In the genomic region with DNA sequence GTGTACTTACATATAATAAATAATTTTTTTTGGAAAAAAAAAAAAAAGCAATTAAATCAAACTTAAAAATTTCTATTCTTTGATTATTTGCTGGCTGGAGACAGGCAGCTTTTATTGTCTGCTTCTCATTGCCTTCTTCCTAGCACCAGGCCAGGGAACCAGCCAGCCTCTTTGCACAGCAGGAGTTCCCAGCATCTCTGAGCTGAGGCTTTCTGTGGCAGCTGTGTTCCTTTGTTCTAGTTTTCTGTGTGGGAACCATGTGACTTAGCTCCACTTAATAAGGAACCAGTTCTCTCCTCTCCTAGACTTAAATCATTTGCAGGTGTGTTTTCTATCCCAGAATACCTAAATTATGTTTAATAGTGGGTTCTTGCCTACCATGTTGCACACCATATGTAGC, we compare ENCODE assay signal across 28 mouse cellular contexts. TPM values are rescaled to one million over a fixed set of nuclear protein-coding genes. Genes with fewer than 3 reads are reported as not detected.
"Had no signal": no experiment of that assay in that cellular context is flagged by ENCODE, and none has a peak within 500 bp of the region (broad histone marks: within the 10 kb centered on the region; RNA-seq: fewer than 3 reads in every experiment).

No protein-coding gene starts in this region.

- H3K27me3 ChIP-seq: heart, embryonic 12.5 days; hindbrain, embryonic 12.5 days; kidney, embryonic 15.5 days; limb, embryonic 12.5 days; liver, embryonic 13.5 days had no signal

- DNase-seq: gastrocnemius, adult 2 months; gastrocnemius, postnatal 10 days; gastrocnemius, postnatal 25 days; heart, adult 18-20 months; heart, postnatal 10 days; heart, postnatal 4 days; kidney, adult 11 months; kidney, adult 2 months; kidney, adult 9 months; kidney, postnatal 14 days; kidney, postnatal 36 days; layer of hippocampus, adult 9-11 months; liver; liver, embryonic 13.5 days had no signal

- H3K4me2 ChIP-seq: heart, embryonic 12.5 days; hindbrain, embryonic 12.5 days; hindbrain, embryonic 14.5 days; kidney, embryonic 15.5 days; limb, embryonic 12.5 days; liver, embryonic 11.5 days; liver, embryonic 13.5 days had no signal

- ATAC-seq: hindbrain, postnatal 0 days; intestine, embryonic 16.5 days had no signal

- H3K27ac ChIP-seq: gastrocnemius, adult 2 months; heart, embryonic 10.5 days; hindbrain, embryonic 10.5 days; hindbrain, embryonic 12.5 days; hindbrain, embryonic 14.5 days; hindbrain, postnatal 0 days; kidney, embryonic 15.5 days; kidney, postnatal 0 days; left cerebral cortex, adult 2 months; limb, embryonic 10.5 days; limb, embryonic 12.5 days; liver, embryonic 13.5 days had no signal

- H3K36me3 ChIP-seq: liver, embryonic 13.5 days had no signal

- H3K4me1 ChIP-seq: hindbrain, embryonic 12.5 days; liver, embryonic 13.5 days had no signal

- H3K9me3 ChIP-seq: heart, embryonic 10.5 days; heart, embryonic 12.5 days; hindbrain, embryonic 10.5 days; hindbrain, embryonic 12.5 days; kidney, embryonic 15.5 days; limb, embryonic 10.5 days; limb, embryonic 12.5 days; liver, embryonic 13.5 days had no signal

- H3K4me3 ChIP-seq: gastrocnemius, adult 2 months; heart, embryonic 10.5 days; heart, embryonic 12.5 days; hindbrain, embryonic 10.5 days; hindbrain, embryonic 12.5 days; kidney, embryonic 15.5 days; left cerebral cortex, adult 2 months; limb, embryonic 10.5 days; limb, embryonic 12.5 days; liver, embryonic 13.5 days had no signal

- H3K9ac ChIP-seq: heart, embryonic 12.5 days; hindbrain, embryonic 12.5 days; hindbrain, embryonic 14.5 days; kidney, embryonic 15.5 days; limb, embryonic 12.5 days; liver, embryonic 13.5 days had no signal

RNA-seq across cellular contexts. Expression of a gene that starts 4.4 kb away (rescaled TPM):
- total RNA-seq: gastrocnemius, postnatal 25 days; granulocyte monocyte progenitor cell, adult 5-6 weeks had no signal

RNA-seq across cellular contexts. Expression of a gene that starts 51.6 kb away (rescaled TPM):
- total RNA-seq: gastrocnemius, adult 2 months; granulocyte monocyte progenitor cell, adult 5-6 weeks had no signal
